Mouse (Mus musculus) forebrain, embryonic 11.5 days (tissue): ENCODE measurements around the gene Ccl7. TPM values are rescaled to one million over a fixed set of nuclear protein-coding genes. Genes with fewer than 3 reads are reported as not detected.

ENCODE experiments used
- ATAC-seq: fragments of 200-750 bp; cut with Nextera tagmentation; replicated peaks from 2 replicates; pipeline ENCODE4 v1.8.0; 2017; ENCODE audit warnings: moderate TSS enrichment; ENCODE audit not compliant: low FRiP score
- DNase-seq: peaks from one replicate; pipeline ENCODE4 v3.0.0-alpha.2; 2017; ENCODE audit warnings: low spot score
- H3K27ac ChIP-seq: fragments of 300-500 bp; sonication (generic); 2 replicates; pipeline ENCODE4 v1.5.1; 2014; ENCODE audit warnings: low read depth, low read length
- H3K27me3 ChIP-seq: fragments of 300-500 bp; sonication (generic); 2 replicates; pipeline ENCODE4 v1.6.1; 2014; ENCODE audit warnings: mild to moderate bottlenecking, low read length, mixed read lengths; ENCODE audit not compliant: control insufficient read depth, insufficient read depth
- H3K36me3 ChIP-seq: fragments of 300-500 bp; sonication (generic); 2 replicates; pipeline ENCODE4 v1.6.1; 2014; ENCODE audit warnings: mild to moderate bottlenecking, low read length, moderate library complexity, mixed read lengths; ENCODE audit not compliant: control insufficient read depth, insufficient read depth
- H3K4me1 ChIP-seq: fragments of 300-500 bp; sonication (generic); replicated peaks from 2 replicates; pipeline ENCODE4 v1.6.1; 2014; ENCODE audit warnings: low read length, mixed read lengths; ENCODE audit not compliant: control insufficient read depth, insufficient read depth
- H3K4me2 ChIP-seq: fragments of 300-500 bp; sonication (generic); 2 replicates; pipeline ENCODE4 v1.6.1; 2014; ENCODE audit warnings: low read depth, mild to moderate bottlenecking, low read length, moderate library complexity, mixed read lengths; ENCODE audit not compliant: severe bottlenecking
- H3K4me3 ChIP-seq: fragments of 300-500 bp; sonication (generic); 2 replicates; pipeline ENCODE4 v1.5.1; 2014; ENCODE audit warnings: low read depth, low read length
- H3K9ac ChIP-seq: fragments of 300-500 bp; sonication (generic); 2 replicates; pipeline ENCODE4 v1.6.1; 2014; ENCODE audit warnings: low read length
- H3K9me3 ChIP-seq: fragments of 300-500 bp; sonication (generic); 2 replicates; pipeline ENCODE4 v1.6.1; 2016; ENCODE audit warnings: low read length, mixed read lengths; ENCODE audit not compliant: control insufficient read depth
- WGBS: fragments of 180-500 bp; shearing (Covaris S2); extraction: QIAGEN DNeasy Blood & Tissue Kit; methylation state at CpG from one replicate; pipeline ENCODE4 v1.1.7; 2014; 5-methylcytosine and 5-hydroxymethylcytosine counted together
- polyA plus RNA-seq: library from polyadenylated mRNA; unstranded; fragments of >200 nt; fragmentation: Nextera tagmentation; extraction: Ambion mirVana; gene quantifications from 2 replicates; pipeline ENCODE4 v1.2.1, GENCODE M21; 2014

Ccl7 gene
- polyA plus RNA-seq, 1 experiment from 2014 or later: 0.57 TPM

GRCm38 (mm10) chr11:82047746-82048415, 2.4 kb downstream of the Ccl7 start:
- Histone ChIP-seq H3K4me1 (no peaks in the 10 kb centered on the region), H3K27ac (no peak overlapping the region), H3K4me3 (no peak overlapping the region), H3K4me2 (no peak overlapping the region), H3K9ac (no peak overlapping the region), H3K27me3 (no peaks in the 10 kb centered on the region), H3K36me3 (no peaks in the 10 kb centered on the region), H3K9me3 (no peaks in the 10 kb centered on the region)
- WGBS: 50% methylated on average over 6 of the region's 6 CpGs
- no peak for ATAC-seq
- peak; percentile 64 for DNase-seq

DNA sequence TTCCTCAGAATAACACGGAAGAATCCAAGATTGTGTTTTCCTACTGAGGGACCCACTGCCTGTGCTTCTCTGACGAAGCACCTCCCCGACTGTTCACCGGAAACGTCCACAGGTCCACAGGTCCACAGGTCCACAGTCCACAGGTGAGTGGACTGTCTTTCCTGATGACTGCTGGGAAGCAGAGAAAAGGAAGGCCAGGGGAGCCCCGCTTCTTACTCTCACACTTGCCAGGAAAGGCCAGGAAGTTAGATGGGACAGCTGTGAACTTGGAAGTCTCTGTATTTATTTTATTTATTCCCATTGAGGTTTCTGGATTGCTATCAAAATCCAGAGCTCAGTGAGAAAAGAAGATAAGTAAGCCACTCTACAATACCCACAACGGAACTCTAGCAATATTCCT, 8.3 kb downstream of the Ccl7 start:
- DNase-seq (no peak), ATAC-seq (no peak)
- WGBS: 88% methylated on average over 7 of the region's 7 CpGs
- Histone ChIP-seq H3K9ac (no peak overlapping the region), H3K9me3 (no peaks in the 10 kb centered on the region), H3K27me3 (no peaks in the 10 kb centered on the region), H3K4me3 (no peak overlapping the region), H3K4me1 (no peaks in the 10 kb centered on the region), H3K27ac (no peak overlapping the region), H3K4me2 (no peak overlapping the region), H3K36me3 (no peaks in the 10 kb centered on the region)

GRCm38 (mm10) chr11:82057646-82058045, 12.1 kb downstream of the Ccl7 start, which contains the start of gene Ccl11:
Gene Ccl11, plus strand, starts transcription at chr11:82057823.
- Histone ChIP-seq H3K36me3 (no peaks in the 10 kb centered on the region), H3K9me3 (no peaks in the 10 kb centered on the region), H3K4me2 (no peak within 1 kb of the TSS), H3K4me1 (no peaks in the 10 kb centered on the region), H3K9ac (no peak within 1 kb of the TSS), H3K4me3 (no peak within 1 kb of the TSS), H3K27me3 (no peaks in the 10 kb centered on the region), H3K27ac (no peak within 1 kb of the TSS)
- ATAC-seq (no peak), DNase-seq (no peak)
- 83% methylated on average over 6 of the region's 6 CpGs for WGBS

GRCm38 (mm10) chr11:82062226-82062625, 16.7 kb downstream of the Ccl7 start:
- Histone ChIP-seq H3K27me3 (no peaks in the 10 kb centered on the region), H3K9ac (no peak overlapping the region), H3K4me3 (no peak overlapping the region), H3K4me1 (no peaks in the 10 kb centered on the region), H3K9me3 (no peaks in the 10 kb centered on the region), H3K36me3 (no peaks in the 10 kb centered on the region), H3K27ac (no peak overlapping the region), H3K4me2 (no peak overlapping the region)
- ATAC-seq (no peak), DNase-seq (no peak)
- 75% methylated on average over 3 of the region's 3 CpGs for whole genome bisulfite sequencing

DNA sequence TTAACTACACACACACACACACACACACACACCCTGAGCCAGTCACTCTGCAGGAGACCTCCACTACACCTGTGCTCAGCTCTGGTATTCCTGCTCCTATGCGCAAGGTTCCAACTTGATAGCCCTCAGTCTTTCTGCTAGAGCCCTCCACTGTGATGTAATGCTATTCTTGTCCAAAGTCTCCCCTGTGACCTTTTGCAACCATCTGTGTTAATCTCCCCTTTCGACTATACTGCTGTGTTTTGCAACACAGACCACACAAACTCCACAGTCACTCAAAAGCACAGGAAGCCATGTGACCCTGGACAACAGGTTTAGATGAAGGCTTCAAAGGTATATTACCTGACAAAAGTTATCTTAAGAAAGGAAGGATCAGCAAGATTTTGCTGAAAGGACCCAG, 17.9 kb downstream of the Ccl7 start:
- H3K9me3 ChIP-seq: no peaks in the 10 kb centered on the region
- no peak for ATAC-seq

GRCm38 (mm10) chr11:82066953-82067571, 21.6 kb downstream of the Ccl7 start:
- no peak overlapping the region for H3K9ac ChIP-seq
- H3K4me3 ChIP-seq: no peak overlapping the region
- ATAC-seq: no peak
- no peaks in the 10 kb centered on the region for H3K4me1 ChIP-seq
- WGBS: 82% methylated on average over 7 of the region's 7 CpGs
- no peak overlapping the region for H3K27ac ChIP-seq
- no peaks in the 10 kb centered on the region for H3K36me3 ChIP-seq
- H3K9me3 ChIP-seq: no peaks in the 10 kb centered on the region
- H3K4me2 ChIP-seq: no peak overlapping the region
- no peaks in the 10 kb centered on the region for H3K27me3 ChIP-seq
- DNase-seq: no peak

More for the DNA sequence above, 17.9 kb downstream of the Ccl7 start:
- no peak overlapping the region for H3K4me2 ChIP-seq
- H3K36me3 ChIP-seq: no peaks in the 10 kb centered on the region
- no peak overlapping the region for H3K27ac ChIP-seq
- H3K4me1 ChIP-seq: no peaks in the 10 kb centered on the region
- DNase-seq: no peak
- no peak overlapping the region for H3K9ac ChIP-seq
- no peak overlapping the region for H3K4me3 ChIP-seq
- 86% methylated on average over 2 of the region's 2 CpGs for WGBS
- H3K27me3 ChIP-seq: no peaks in the 10 kb centered on the region

GRCm38 (mm10) chr11:82071076-82071475, 25.6 kb downstream of the Ccl7 start:
- WGBS: 76% methylated on average over 3 of the region's 3 CpGs
- ATAC-seq (no peak), DNase-seq (no peak)
- H3K4me3 ChIP-seq: no peak overlapping the region
- no peak overlapping the region for H3K9ac ChIP-seq
- H3K27ac ChIP-seq: no peak overlapping the region
- no peaks in the 10 kb centered on the region for H3K9me3 ChIP-seq
- no peaks in the 10 kb centered on the region for H3K36me3 ChIP-seq
- no peaks in the 10 kb centered on the region for H3K4me1 ChIP-seq
- H3K27me3 ChIP-seq: no peaks in the 10 kb centered on the region
- H3K4me2 ChIP-seq: no peak overlapping the region

DNA sequence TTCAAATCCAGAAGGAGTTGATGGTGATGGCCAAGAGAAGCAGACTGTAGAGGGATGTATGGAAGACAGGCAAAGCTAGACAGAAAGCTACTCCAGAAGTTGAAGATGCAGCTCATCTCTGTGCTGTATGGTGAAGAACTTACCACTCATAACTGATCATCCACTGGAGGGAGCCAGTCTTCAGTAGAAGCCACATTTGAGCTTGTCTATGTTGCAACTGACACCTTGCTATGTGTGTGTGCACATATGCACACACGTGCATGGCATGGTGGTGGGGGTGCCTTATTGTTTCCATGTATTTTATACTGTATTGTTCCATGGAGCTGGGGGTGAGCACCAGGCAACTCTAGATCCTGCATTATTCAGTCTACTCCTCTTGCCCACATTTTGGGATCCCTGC, 26.9 kb downstream of the Ccl7 start:
- Histone ChIP-seq H3K9me3 (no peaks in the 10 kb centered on the region), H3K4me3 (no peak overlapping the region), H3K27ac (no peak overlapping the region), H3K4me1 (no peaks in the 10 kb centered on the region), H3K9ac (no peak overlapping the region), H3K36me3 (no peaks in the 10 kb centered on the region), H3K4me2 (no peak overlapping the region), H3K27me3 (no peaks in the 10 kb centered on the region)
- ATAC-seq (no peak), DNase-seq (no peak)
- WGBS: 84% methylated on average over 1 of the region's 1 CpGs

DNA sequence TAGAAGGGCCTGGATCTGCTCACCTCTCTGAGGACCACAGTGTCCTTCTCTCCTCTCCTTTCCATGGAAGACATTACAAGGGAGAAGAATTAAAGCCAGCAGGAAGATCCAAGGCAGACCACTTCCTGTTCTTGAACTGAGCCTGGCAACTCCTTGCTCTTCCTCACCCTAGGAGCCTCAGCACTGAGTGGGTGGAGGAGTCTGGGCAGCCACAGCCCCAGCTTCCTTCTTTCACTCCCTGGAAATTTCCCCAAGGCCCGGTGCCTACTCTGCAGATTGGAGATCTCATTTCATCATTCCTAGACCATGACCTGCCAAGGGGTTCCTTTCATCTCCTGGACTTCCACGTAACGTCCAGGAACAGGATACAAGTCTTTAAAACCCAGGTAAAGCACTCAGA, 27.5 kb downstream of the Ccl7 start:
- no peak for ATAC-seq
- no peak overlapping the region for H3K4me3 ChIP-seq
- H3K9me3 ChIP-seq: no peaks in the 10 kb centered on the region
- H3K9ac ChIP-seq: no peak overlapping the region
- WGBS: 84% methylated on average over 3 of the region's 3 CpGs
- no peak overlapping the region for H3K27ac ChIP-seq
- H3K27me3 ChIP-seq: no peaks in the 10 kb centered on the region
- no peaks in the 10 kb centered on the region for H3K4me1 ChIP-seq
- H3K4me2 ChIP-seq: no peak overlapping the region
- no peak for DNase-seq
- H3K36me3 ChIP-seq: no peaks in the 10 kb centered on the region
